24 mouse cellular contexts compared by ENCODE assay signal in the genomic region with DNA sequence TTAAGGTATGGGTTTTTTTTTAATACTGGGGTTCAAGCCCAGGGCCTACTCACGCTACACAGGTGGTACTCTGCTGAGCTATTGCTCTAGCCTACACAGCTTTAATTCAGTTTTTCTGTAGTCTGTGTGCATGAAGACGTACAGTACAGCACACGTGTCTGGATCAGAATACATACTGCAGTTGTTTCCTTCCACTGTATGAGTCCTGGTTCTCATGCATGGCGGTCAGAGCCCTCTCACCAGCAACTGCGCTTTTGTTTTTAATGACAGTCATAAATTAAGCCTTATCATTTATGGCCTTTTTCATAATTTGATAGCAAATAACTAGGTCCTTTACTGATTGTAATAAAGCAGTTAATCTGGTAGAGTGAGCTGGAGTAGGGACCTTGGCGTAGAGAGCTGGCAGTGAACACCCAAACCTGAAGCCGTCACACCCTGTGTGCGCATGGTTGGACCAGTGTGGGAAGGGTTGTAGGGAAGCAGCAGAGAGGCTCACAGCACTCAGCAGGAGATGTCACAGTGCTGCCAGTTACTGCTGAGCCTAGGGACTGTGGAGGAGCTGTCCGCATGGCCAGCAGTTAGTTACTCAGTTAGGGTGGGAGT. TPM values are rescaled to one million over a fixed set of nuclear protein-coding genes. Genes with fewer than 3 reads are reported as not detected.
"Had no signal": no experiment of that assay in that cellular context is flagged by ENCODE, and none has a peak within 500 bp of the region (broad histone marks: within the 10 kb centered on the region; RNA-seq: fewer than 3 reads in every experiment).

No protein-coding gene starts in this region.

- H3K9me3 ChIP-seq: liver, embryonic 15.5 days; lung, embryonic 15.5 days; megakaryocyte, embryonic 14.5 days; midbrain, embryonic 13.5 days; midbrain, embryonic 15.5 days; neural tube, embryonic 13.5 days; neural tube, embryonic 15.5 days had no signal

- H3K27ac ChIP-seq: liver, embryonic 15.5 days; lung, embryonic 15.5 days; macrophage; midbrain, embryonic 13.5 days; midbrain, embryonic 15.5 days; neural tube, embryonic 13.5 days; neural tube, embryonic 15.5 days had no signal

- H3K4me2 ChIP-seq: liver, embryonic 15.5 days; lung, embryonic 15.5 days; midbrain, embryonic 11.5 days; midbrain, embryonic 13.5 days; midbrain, embryonic 15.5 days; neural tube, embryonic 13.5 days; neural tube, embryonic 15.5 days had no signal

- ATAC-seq: liver, postnatal 0 days; lung, postnatal 0 days; midbrain, embryonic 13.5 days; midbrain, embryonic 15.5 days had no signal

- H3K4me3 ChIP-seq: liver, embryonic 15.5 days; lung, embryonic 15.5 days; megakaryocyte, embryonic 14.5 days; midbrain, embryonic 13.5 days; midbrain, embryonic 15.5 days; myocyte; neural tube, embryonic 13.5 days; neural tube, embryonic 15.5 days had no signal

- H3K4me1 ChIP-seq: liver, embryonic 15.5 days; lung, embryonic 15.5 days; midbrain, embryonic 13.5 days; midbrain, embryonic 15.5 days; neural tube, embryonic 13.5 days; neural tube, embryonic 15.5 days had no signal

- H3K9ac ChIP-seq: liver, embryonic 15.5 days; liver, postnatal 0 days; lung, embryonic 15.5 days; midbrain, embryonic 13.5 days; midbrain, embryonic 15.5 days; neural tube, embryonic 13.5 days; neural tube, embryonic 15.5 days had no signal

- DNase-seq: liver, postnatal 0 days; lung, adult 2 months; lung, postnatal 14 days; lung, postnatal 36 days; retina, postnatal 1 day; right cerebral cortex, adult 18-20 months; right cerebral cortex, postnatal 25 days; right cerebral cortex, postnatal 4 days; spleen, adult 18-20 months; thymus, adult 18-20 months; thymus, postnatal 14 days; thymus, postnatal 36 days had no signal

- H3K27me3 ChIP-seq: liver, embryonic 15.5 days; lung, embryonic 15.5 days; megakaryocyte, embryonic 14.5 days; midbrain, embryonic 13.5 days; midbrain, embryonic 15.5 days; neural tube, embryonic 13.5 days; neural tube, embryonic 15.5 days had no signal

RNA-seq across cellular contexts. Expression of gene Masp2, which starts 31.6 kb away (rescaled TPM):
- polyA plus RNA-seq: lung, postnatal 0 days; stomach, embryonic 14.5 days had no signal
